Mouse (Mus musculus) bone marrow macrophage, adult 2 months (primary cell): ENCODE data around the gene Fasl.

Source experiments
- CTCF ChIP-seq: IDR thresholded peaks from 2 replicates; pipeline ENCODE4 v1.5.1; 2012; ENCODE audit warnings: low read depth, mild to moderate bottlenecking, low read length, moderate library complexity
- POLR2A ChIP-seq: IDR thresholded peaks from 2 replicates; pipeline ENCODE4 v1.6.1; 2012; ENCODE audit warnings: mild to moderate bottlenecking, low read depth, low read length, borderline replicate concordance

DNA sequence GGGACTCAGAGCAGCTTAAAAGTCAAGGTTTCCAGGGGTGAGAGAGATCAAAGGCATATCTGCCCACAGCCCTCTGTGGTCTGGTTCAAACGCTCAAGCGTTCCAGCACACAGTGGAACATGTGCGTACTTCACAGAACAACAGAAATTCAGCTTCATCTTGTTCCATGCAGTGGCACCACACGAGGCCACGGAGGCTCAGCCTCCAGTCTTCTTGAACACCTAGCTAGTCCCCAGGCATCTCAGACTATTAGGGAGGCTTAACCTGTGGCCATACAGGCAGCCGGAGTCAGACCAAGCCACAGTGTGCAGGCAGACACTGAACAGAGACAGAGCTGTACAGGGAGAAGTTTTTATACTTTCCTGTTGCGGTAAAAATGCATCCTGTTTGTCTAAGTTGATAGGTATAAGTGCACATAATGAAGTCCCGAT is 16.3 kb upstream of the Fasl start:
- TF ChIP-seq POLR2A (no peak), CTCF (no peak)
